Mouse (Mus musculus) lung, adult 18-20 months (tissue): ENCODE results near the gene Gm20379.

Experiments
- DNase-seq, 2 experiments: peaks; one replicate each; pipeline ENCODE4 v3.0.0; 2022; ENCODE audit warnings: mixed read lengths in 2 of 2

Gene Gm20379

GRCm38 (mm10) chr13:92337773-92338462, 32.1 kb downstream of the Gm20379 start:
- no peak for DNase-seq

- DNase-seq = no peak
These were observed 34.0 kb downstream of the Gm20379 start for GRCm38 (mm10) chr13:92339787-92340186.

- no peak for DNase-seq
These were observed 38.3 kb downstream of the Gm20379 start for GRCm38 (mm10) chr13:92344033-92344432.

GRCm38 (mm10) chr13:92346338-92346737, 40.6 kb downstream of the Gm20379 start:
- no peak for DNase-seq

- DNase-seq = no peak
These were observed 45.3 kb downstream of the Gm20379 start for GRCm38 (mm10) chr13:92351100-92351499.

- DNase-seq = peak in 1 of 2 experiments; percentile 2
These were observed 48.2 kb downstream of the Gm20379 start for GRCm38 (mm10) chr13:92353956-92354355.

GRCm38 (mm10) chr13:92354456-92355271, 48.9 kb downstream of the Gm20379 start, which contains the start of the genes Dhfr and Msh3:
TSS of gene Dhfr (plus strand) at chr13:92354726.
TSS of gene Msh3 (minus strand) at chr13:92355003.
- peak; percentile 96 to 97 for DNase-seq

GRCm38 (mm10) chr13:92355272-92355643, 49.5 kb downstream of the Gm20379 start:
- peak in 1 of 2 experiments; percentile 10 for DNase-seq

- DNase-seq = no peak
These were observed 50.6 kb downstream of the Gm20379 start for GRCm38 (mm10) chr13:92356376-92356775.
